Mouse (Mus musculus) gastrocnemius, adult 8-10 months (tissue): Measurements from ENCODE around the gene Parp2. TPM values are rescaled to one million over a fixed set of nuclear protein-coding genes. Genes with fewer than 3 reads are reported as not detected.
"Not testable (repeated sequence)": the region's sequence is repeated elsewhere in the genome, so short reads cannot be mapped to it uniquely, and the experiment has no call there.

Experiments
- DNase-seq, 2 experiments: peaks; one replicate each; pipeline ENCODE4 v3.0.0; 2022; ENCODE audit warnings: low spot score in 2 of 2
- total RNA-seq, 4 experiments: library from RNA; stranded (reverse); gene quantifications; 2 replicates each; pipeline ENCODE4 v1.2.4; 2022

Parp2 gene
- total RNA-seq, result 10 to 100 TPM in 1 of 4 experiments, 1 to 10 TPM in 3; 7.9 to 10.2 (median 8.3) TPM

- DNase-seq, result peak; percentile 94
Measured at GRCm38 (mm10) chr14:50807487-50808072, at the start of gene Parp2, which contains the start of gene Ccnb1ip1. Parp2 (plus strand) TSS chr14:50807841. Ccnb1ip1 (minus strand) TSS chr14:50807732.

- DNase-seq, result no peak
Measured at GRCm38 (mm10) chr14:50758416-50759085, 49.1 kb upstream of the Parp2 start.

GRCm38 (mm10) chr14:50765736-50766135 is 41.9 kb upstream of the Parp2 start:
- DNase-seq, result no peak

DNA sequence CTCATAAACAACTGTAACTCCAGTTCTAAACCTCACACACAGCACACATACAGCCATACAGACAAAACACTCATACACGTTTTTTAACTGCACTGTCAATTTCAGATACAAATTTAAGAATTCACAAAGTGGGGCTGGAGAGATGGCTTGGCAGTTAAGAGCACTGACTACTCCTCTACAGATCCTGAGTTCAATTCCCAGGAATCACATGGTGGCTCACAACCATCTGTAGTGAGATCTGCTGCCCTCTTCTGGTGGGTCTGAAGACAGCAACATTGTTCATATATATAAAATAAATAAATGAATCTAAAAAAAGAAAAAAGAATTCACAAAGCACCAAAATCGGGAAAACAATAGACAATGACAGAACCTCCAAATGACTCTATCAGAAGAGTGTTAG is 36.3 kb upstream of the Parp2 start:
- DNase-seq, result no peak

GRCm38 (mm10) chr14:50782166-50782565 is 25.5 kb upstream of the Parp2 start:
- DNase-seq, result no peak

GRCm38 (mm10) chr14:50784391-50785250 is 23.0 kb upstream of the Parp2 start:
- DNase-seq, result no peak

DNA sequence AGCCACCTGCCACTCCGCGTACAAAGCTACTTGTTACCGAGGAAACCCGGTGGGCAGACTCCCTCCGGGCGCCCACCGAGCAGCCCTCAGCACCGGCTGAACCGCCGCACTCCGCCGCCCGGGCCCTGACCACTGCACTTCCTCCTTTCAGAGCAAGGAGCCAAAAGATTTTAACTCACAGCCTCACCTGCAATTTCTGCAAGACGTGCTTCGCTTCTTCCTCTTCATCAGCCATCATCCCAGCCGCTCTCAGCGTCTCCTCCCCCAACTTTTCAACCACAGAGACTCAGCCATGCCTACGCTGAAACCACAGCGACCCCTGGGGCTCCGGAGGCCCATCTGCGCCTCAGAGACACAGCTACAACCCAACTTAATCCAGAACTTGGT is 22.4 kb upstream of the Parp2 start, which contains the start of gene Ttc5:
Gene Ttc5 (minus strand): TSS at position 269 of the 387 bp plus-strand sequence.
- DNase-seq, result peak; percentile 78 to 83

GRCm38 (mm10) chr14:50788157-50788556 is 19.5 kb upstream of the Parp2 start:
- no peak for DNase-seq

GRCm38 (mm10) chr14:50795261-50795935 is 12.2 kb upstream of the Parp2 start:
- no peak for DNase-seq

DNA sequence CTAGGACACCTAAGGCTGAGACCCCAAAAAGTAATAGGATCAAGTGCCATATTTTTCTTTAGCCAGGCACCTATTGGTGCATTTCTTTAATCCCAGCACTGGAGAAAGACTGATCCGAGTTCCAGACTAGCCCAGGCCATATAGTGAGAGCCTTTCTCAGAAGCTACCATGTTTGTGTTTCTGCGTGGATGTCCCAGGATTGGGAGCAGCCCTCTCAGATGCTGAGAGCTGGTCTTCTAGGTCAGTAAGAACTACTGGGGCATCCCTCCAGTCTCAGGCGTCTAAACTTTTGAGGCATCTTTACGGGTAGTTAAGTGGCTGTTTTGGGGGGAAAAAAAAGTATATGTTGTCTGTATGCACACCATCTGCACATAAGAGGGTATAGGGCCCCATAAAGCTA is 11.7 kb upstream of the Parp2 start:
- no peak for DNase-seq

- DNase-seq, result no peak
Measured at GRCm38 (mm10) chr14:50796464-50796863, 11.2 kb upstream of the Parp2 start.

DNA sequence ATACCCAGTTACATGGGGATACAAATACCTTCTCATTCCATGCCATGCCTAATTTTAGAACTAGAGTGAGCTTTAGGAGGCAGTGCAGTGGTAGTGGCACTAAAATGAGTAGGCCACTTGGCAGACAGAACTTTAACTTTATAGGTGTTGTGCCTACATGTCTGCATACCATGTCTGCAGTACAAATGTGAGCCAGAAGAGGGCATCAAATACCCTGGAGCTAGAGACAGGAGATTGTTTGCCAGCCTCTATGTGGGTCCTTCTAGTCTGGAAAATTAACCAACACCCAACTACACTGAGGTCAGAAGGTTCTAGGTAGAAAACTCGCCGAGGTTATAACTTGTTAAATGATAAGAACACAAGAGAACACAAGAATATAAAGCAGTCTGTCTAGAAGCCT is 9.1 kb upstream of the Parp2 start:
- no peak for DNase-seq

GRCm38 (mm10) chr14:50799502-50800259 is 8.0 kb upstream of the Parp2 start:
- DNase-seq, result no peak

DNA sequence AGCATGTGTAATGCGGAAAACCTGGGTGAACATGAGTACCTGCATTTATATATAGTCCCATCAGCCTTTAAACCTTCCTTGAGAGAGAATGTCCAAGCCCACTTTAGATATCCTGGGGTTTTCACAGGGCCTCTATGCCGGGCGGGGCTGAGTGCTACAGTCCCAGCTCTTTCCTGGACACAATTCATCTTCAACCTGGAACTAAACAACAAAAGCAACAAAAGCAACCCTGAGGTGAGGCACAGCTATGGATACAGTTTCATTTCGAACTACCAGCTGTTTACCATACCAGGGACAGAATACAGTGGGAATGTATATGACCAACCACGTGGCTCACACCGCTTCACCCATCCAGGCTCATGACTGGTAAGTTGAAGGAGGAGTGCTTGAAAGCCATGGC is 5.2 kb upstream of the Parp2 start:
- no peak for DNase-seq

DNA sequence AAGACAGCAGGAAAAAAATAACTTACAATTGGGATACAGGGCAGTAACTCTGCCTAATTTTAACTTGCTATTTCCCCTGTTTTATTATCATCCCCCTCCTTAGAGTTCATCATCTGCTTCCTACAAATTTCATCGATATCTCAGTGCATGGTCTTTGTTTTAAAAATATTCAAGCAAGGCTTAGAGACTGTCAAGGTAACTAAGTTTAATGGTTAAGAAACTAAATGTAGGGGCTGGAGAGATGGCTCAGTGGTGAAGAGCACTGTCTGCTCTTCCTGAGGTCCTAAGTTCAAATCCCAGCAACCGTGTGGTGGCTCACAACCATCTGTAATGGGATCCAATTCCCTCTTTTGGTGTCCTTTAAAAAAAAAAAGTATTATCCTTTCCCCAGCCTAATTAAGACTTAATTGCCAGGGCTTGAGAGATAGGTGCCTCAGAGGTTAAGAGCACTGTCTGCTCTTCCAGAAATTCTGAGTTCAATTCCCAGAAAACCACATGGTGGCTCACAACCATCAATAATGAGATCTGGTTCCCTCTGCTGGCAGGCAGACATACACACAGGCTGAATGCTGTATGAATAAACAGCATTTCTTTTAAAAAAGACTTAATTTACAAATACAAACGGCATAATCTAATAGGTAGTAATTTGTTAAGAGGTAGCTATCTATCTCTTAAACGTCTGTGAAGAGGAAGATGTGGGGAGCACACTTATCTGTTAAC is 4.6 kb upstream of the Parp2 start:
- DNase-seq, result no peak

- DNase-seq, result no peak
Measured at GRCm38 (mm10) chr14:50804683-50805082, 3.0 kb upstream of the Parp2 start.

DNA sequence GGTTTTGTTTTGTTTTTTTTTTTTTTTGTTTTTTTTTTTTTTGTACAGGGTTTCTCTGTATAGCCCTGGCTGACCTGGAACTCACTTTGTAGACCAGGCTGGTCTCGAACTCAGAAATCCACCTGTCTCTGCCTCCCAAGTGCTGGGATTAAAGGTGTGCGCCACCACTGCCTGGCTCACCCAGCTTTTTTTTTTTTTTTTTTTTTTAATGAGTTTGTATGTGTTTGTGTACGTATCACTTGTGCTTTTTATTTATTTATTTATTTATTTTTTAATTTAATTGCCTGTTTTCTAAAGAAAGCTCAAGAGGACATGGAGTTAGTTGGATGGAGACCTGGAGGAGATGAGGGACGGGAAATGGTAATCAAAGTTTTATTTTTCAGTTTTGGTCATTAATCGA is 1.2 kb upstream of the Parp2 start:
- not testable (repeated sequence) for DNase-seq

- no peak for DNase-seq
Measured at GRCm38 (mm10) chr14:50813060-50813459, 5.4 kb downstream of the Parp2 start.

DNA sequence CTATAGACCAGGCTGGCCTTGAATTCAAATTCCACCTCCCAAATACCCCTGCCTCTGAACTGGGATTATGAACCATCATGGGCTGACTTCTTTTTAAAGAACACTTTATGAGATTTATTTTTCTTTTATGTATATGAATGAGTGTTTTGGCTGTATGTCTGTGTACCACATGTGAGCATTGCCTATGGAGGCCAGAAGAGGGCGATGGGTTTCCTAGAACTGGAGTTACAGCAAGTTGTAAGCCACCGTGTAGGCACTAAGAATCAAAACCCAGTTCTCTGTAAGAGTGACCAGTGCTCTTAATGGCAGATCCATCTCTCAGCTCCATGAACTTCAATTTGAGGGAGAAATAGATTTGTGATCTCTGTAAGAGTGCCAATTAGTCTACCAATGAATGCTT is 15.6 kb downstream of the Parp2 start:
- DNase-seq, result no peak

DNA sequence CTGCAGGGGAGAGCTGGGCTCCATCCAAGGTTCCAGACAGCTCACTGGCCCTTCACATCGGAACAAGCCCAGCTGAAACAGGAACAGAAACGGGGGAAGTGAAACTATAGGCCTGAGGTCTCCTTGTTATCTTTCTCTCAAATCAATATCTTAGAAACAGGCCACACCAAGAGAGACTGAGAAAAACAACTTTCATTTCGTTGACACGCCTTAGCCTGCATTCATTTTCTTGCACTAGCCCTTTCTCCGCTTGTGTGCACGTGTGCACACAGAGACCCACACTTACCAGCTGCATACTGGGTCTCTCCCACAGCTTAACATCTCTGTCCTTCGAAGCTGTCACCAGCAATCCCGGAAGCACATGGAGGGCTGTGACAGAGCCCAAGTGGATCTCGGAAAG is 16.6 kb downstream of the Parp2 start:
- no peak for DNase-seq
